Mouse (Mus musculus) small intestine, adult 2 months (tissue): ENCODE results near the gene Ube2e2.

Experiments
- CTCF ChIP-seq: fragments of 200-500 bp; IDR thresholded peaks from 2 replicates; pipeline ENCODE4 v1.5.1; 2012; ENCODE audit warnings: low read depth, mild to moderate bottlenecking, control low read depth, inconsistent platforms, low read length, moderate library complexity, mixed read lengths; ENCODE audit not compliant: insufficient replicate concordance, insufficient read length; ENCODE audit errors: extremely low read depth
- POLR2A ChIP-seq: fragments of 200-500 bp; IDR thresholded peaks from 2 replicates; pipeline ENCODE4 v1.6.1; 2012; ENCODE audit warnings: low read depth, mild to moderate bottlenecking, control low read depth, inconsistent platforms, low read length, moderate library complexity

GRCm38 (mm10) chr14:18773724-18774123 lies 120.3 kb downstream of the Ube2e2 start:
- TF ChIP-seq POLR2A (no peak), CTCF (no peak)
